In genomic region chr6:106473871-106474270, GRCm38 (mm10) we compare ENCODE assay signal across 30 mouse cellular contexts.
DNase-seq lines count a peak whose midpoint lies in the region; ATAC-seq and TF ChIP-seq lines count a peak whose summit lies in the region.
"Had no signal": no experiment of that assay in that cellular context is flagged by ENCODE, and none has a peak within 500 bp of the region (broad histone marks: within the 10 kb centered on the region; RNA-seq: fewer than 3 reads in every experiment).

No protein-coding gene starts in this region.

- no peaks in the 10 kb centered on the region for H3K4me1 ChIP-seq in heart, postnatal 0 days (ENCODE audit: control insufficient read depth, insufficient read depth)
- H3K4me1 ChIP-seq in heart, embryonic 11.5 days (ENCODE audit: control insufficient read depth, insufficient read depth, low read length), result no peaks in the 10 kb centered on the region
- H3K4me1 ChIP-seq: embryonic facial prominence, embryonic 13.5 days; hindbrain, embryonic 13.5 days; limb, embryonic 13.5 days; midbrain, embryonic 10.5 days; midbrain, embryonic 15.5 days; neural tube, embryonic 15.5 days; stomach, embryonic 15.5 days had no signal

- no peak for TF ChIP-seq EP300 in heart, postnatal 0 days (IDR thresholded peaks at IDR 0.05; ENCODE audit: low read depth)

- no peak for DNase-seq in heart, postnatal 0 days (ENCODE audit: low spot score)
- peak; percentile 48 to 49 for DNase-seq in right cerebral cortex, adult 2 months (ENCODE audit: low spot score in 2 of 2)
- no peak for DNase-seq in right cerebral cortex, postnatal 25 days
- DNase-seq in left cerebral cortex, adult 2 months (ENCODE audit: extremely low spot score in 1 of 2, low spot score in 2 of 2), result no peak
- no peak for DNase-seq in adrenal gland, postnatal 25 days
- DNase-seq: adrenal gland, adult 2 months; B cell, adult 2 months; cerebellum, adult 11-12 months; cerebellum, adult 9-11 months; heart, adult 2 months; kidney, adult 9 months; kidney, postnatal 10 days; retina, postnatal 1 day; thymus, postnatal 25 days had no signal

- H3K27ac ChIP-seq in heart, postnatal 0 days (ENCODE audit: low read depth), result no peak overlapping the region
- no peak overlapping the region for H3K27ac ChIP-seq in heart, embryonic 11.5 days (ENCODE audit: low read depth, low read length)
- peak overlapping the region; percentile 16 for H3K27ac ChIP-seq in left cerebral cortex, adult 2 months
- H3K27ac ChIP-seq: embryonic facial prominence, embryonic 13.5 days; heart, adult 2 months; hindbrain, embryonic 13.5 days; limb, embryonic 13.5 days; lung, embryonic 15.5 days; midbrain, embryonic 10.5 days; midbrain, embryonic 15.5 days; neural tube, embryonic 15.5 days; stomach, embryonic 15.5 days had no signal

- WGBS in heart, postnatal 0 days, result 38% methylated on average over 2 of the region's 2 CpGs
- 57% methylated on average over 2 of the region's 2 CpGs for WGBS in heart, embryonic 11.5 days (ENCODE audit: insufficient replicate concordance)

- H3K27me3 ChIP-seq in heart, postnatal 0 days (ENCODE audit: control insufficient read depth, insufficient read depth, low read length), result no peaks in the 10 kb centered on the region
- H3K27me3 ChIP-seq in heart, embryonic 11.5 days (ENCODE audit: control insufficient read depth, insufficient read depth, low read length), result no peaks in the 10 kb centered on the region
- H3K27me3 ChIP-seq: CH12.LX; embryonic facial prominence, embryonic 13.5 days; hindbrain, embryonic 13.5 days; limb, embryonic 13.5 days; lung, embryonic 15.5 days; midbrain, embryonic 15.5 days; neural tube, embryonic 15.5 days; stomach, embryonic 15.5 days had no signal

- intact Hi-C loops in left cerebral cortex, adult 2 months (cut with DNase I), result no loop called here

- no peak overlapping the region for H3K9ac ChIP-seq in heart, postnatal 0 days (replicated peaks; ENCODE audit: low read depth, low read length)
- no peak overlapping the region for H3K9ac ChIP-seq in heart, embryonic 11.5 days (ENCODE audit: low read depth, low read length)
- H3K9ac ChIP-seq: embryonic facial prominence, embryonic 13.5 days; hindbrain, embryonic 13.5 days; limb, embryonic 13.5 days; lung, embryonic 15.5 days; midbrain, embryonic 15.5 days; neural tube, embryonic 15.5 days; stomach, embryonic 15.5 days had no signal

- H3K4me3 ChIP-seq in heart, postnatal 0 days (ENCODE audit: low read depth, low read length), result no peak overlapping the region
- no peak overlapping the region for H3K4me3 ChIP-seq in heart, embryonic 11.5 days (ENCODE audit: low read depth, low read length)
- no peak overlapping the region for H3K4me3 ChIP-seq in left cerebral cortex, adult 2 months
- H3K4me3 ChIP-seq: embryonic facial prominence, embryonic 13.5 days; erythroblast, embryonic 14.5 days; heart, adult 2 months; hindbrain, embryonic 13.5 days; limb, embryonic 13.5 days; lung, embryonic 15.5 days; midbrain, embryonic 10.5 days; midbrain, embryonic 15.5 days; neural tube, embryonic 15.5 days; stomach, embryonic 15.5 days had no signal

- no peaks in the 10 kb centered on the region for H3K9me3 ChIP-seq in heart, postnatal 0 days (replicated peaks; ENCODE audit: control insufficient read depth, low read length)
- H3K9me3 ChIP-seq in heart, embryonic 11.5 days (replicated peaks; ENCODE audit: control insufficient read depth, low read length), result no peaks in the 10 kb centered on the region
- H3K9me3 ChIP-seq: embryonic facial prominence, embryonic 13.5 days; hindbrain, embryonic 13.5 days; limb, embryonic 13.5 days; lung, embryonic 15.5 days; midbrain, embryonic 10.5 days; midbrain, embryonic 15.5 days; neural tube, embryonic 15.5 days; stomach, embryonic 15.5 days had no signal

- no peak overlapping the region for H3K4me2 ChIP-seq in heart, postnatal 0 days (ENCODE audit: low read depth, low read length)
- no peak overlapping the region for H3K4me2 ChIP-seq in heart, embryonic 11.5 days
- H3K4me2 ChIP-seq: embryonic facial prominence, embryonic 13.5 days; hindbrain, embryonic 13.5 days; limb, embryonic 13.5 days; liver, embryonic 11.5 days; lung, embryonic 15.5 days; midbrain, embryonic 15.5 days; neural tube, embryonic 15.5 days; stomach, embryonic 15.5 days had no signal

- peak; percentile 30; the same call in 1 of the 2 replicates for ATAC-seq in heart, postnatal 0 days (ENCODE audit: insufficient read depth, low read depth)
- ATAC-seq in heart, embryonic 11.5 days (replicated peaks; ENCODE audit: insufficient number of reproducible peaks, low FRiP score, low TSS enrichment), result no peak
- no peak for ATAC-seq in CD4-positive, CD25-positive, alpha-beta regulatory T cell, adult 4 months
- ATAC-seq: activated CD4-positive, CD25-positive, alpha-beta regulatory T cell, adult 4 months; forebrain, embryonic 16.5 days; intestine, postnatal 0 days; midbrain, embryonic 15.5 days had no signal

- H3K36me3 ChIP-seq in heart, postnatal 0 days (replicated peaks; ENCODE audit: control insufficient read depth, insufficient read depth, low read length), result no peaks in the 10 kb centered on the region
- no peaks in the 10 kb centered on the region for H3K36me3 ChIP-seq in heart, embryonic 11.5 days (ENCODE audit: control insufficient read depth, insufficient read depth, low read length)
- H3K36me3 ChIP-seq: embryonic facial prominence, embryonic 13.5 days; hindbrain, embryonic 13.5 days; limb, embryonic 13.5 days; lung, embryonic 15.5 days; midbrain, embryonic 10.5 days; midbrain, embryonic 15.5 days; neural tube, embryonic 15.5 days; stomach, embryonic 15.5 days had no signal

- TF ChIP-seq CTCF in heart, postnatal 0 days (IDR thresholded peaks at IDR 0.05; ENCODE audit: low read depth), result no peak
- no peak for TF ChIP-seq CTCF in left cerebral cortex, adult 2 months (IDR thresholded peaks at IDR 0.05)

Comparison
In these comparisons a context has a peak if more than half of its experiments do, and no peak if none do; other contexts are left out.
1. DNase-seq: peak in right cerebral cortex, adult 2 months (2 of 2); none in heart, postnatal 0 days (single experiment), right cerebral cortex, postnatal 25 days (single experiment), left cerebral cortex, adult 2 months (0 of 2) and adrenal gland, postnatal 25 days (single experiment).